Mouse (Mus musculus) E14TG2a.4 (cell line): Measurements from ENCODE around the gene 4922502D21Rik.

ENCODE experiments used
- H3K27me3 ChIP-seq: 2 replicates; pipeline ENCODE4 v1.6.1; 2014; ENCODE audit warnings: low read length, control low read depth; ENCODE audit not compliant: insufficient read depth
- H3K36me3 ChIP-seq: 2 replicates; pipeline ENCODE4 v1.6.1; 2014; ENCODE audit warnings: low read length, control low read depth; ENCODE audit not compliant: insufficient read depth
- H3K4me1 ChIP-seq: replicated peaks from 2 replicates; pipeline ENCODE4 v1.6.1; 2014; ENCODE audit warnings: low read depth, low read length, control low read depth
- H3K4me3 ChIP-seq: replicated peaks from 2 replicates; pipeline ENCODE4 v1.5.1; 2014; ENCODE audit warnings: mild to moderate bottlenecking, low read length
- H3K9me3 ChIP-seq: 2 replicates; pipeline ENCODE4 v1.6.1; 2014; ENCODE audit warnings: low read length, control low read depth
- CTCF ChIP-seq: conservative IDR thresholded peaks from 2 replicates; pipeline ENCODE4 v1.5.1; 2014; ENCODE audit warnings: low read length
- NANOG ChIP-seq: IDR thresholded peaks from 2 replicates; pipeline ENCODE4 v1.6.1; 2014; ENCODE audit warnings: borderline replicate concordance, low read length, mixed read lengths
- POU5F1 ChIP-seq: IDR thresholded peaks from 2 replicates; pipeline ENCODE4 v1.6.1; 2014; ENCODE audit warnings: low read length, borderline replicate concordance

Gene 4922502D21Rik

GRCm38 (mm10) chr6:129318395-129318794 lies 13.2 kb downstream of the 4922502D21Rik start:
- Histone ChIP-seq H3K36me3 (no peaks in the 10 kb centered on the region), H3K9me3 (no peaks in the 10 kb centered on the region), H3K27me3 (no peaks in the 10 kb centered on the region), H3K4me3 (no peak overlapping the region), H3K4me1 (no peaks in the 10 kb centered on the region)
- TF ChIP-seq NANOG (no peak), CTCF (no peak), POU5F1 (no peak)

GRCm38 (mm10) chr6:129316463-129316862 lies 15.1 kb downstream of the 4922502D21Rik start:
- Histone ChIP-seq H3K4me1 (no peaks in the 10 kb centered on the region), H3K9me3 (no peaks in the 10 kb centered on the region), H3K4me3 (no peak overlapping the region), H3K27me3 (no peaks in the 10 kb centered on the region), H3K36me3 (no peaks in the 10 kb centered on the region)
- TF ChIP-seq NANOG (no peak), CTCF (no peak), POU5F1 (no peak)

GRCm38 (mm10) chr6:129315698-129316097 lies 15.9 kb downstream of the 4922502D21Rik start:
- Histone ChIP-seq H3K27me3 (no peaks in the 10 kb centered on the region), H3K9me3 (no peaks in the 10 kb centered on the region)
- TF ChIP-seq NANOG (no peak), POU5F1 (no peak), CTCF (no peak)

DNA sequence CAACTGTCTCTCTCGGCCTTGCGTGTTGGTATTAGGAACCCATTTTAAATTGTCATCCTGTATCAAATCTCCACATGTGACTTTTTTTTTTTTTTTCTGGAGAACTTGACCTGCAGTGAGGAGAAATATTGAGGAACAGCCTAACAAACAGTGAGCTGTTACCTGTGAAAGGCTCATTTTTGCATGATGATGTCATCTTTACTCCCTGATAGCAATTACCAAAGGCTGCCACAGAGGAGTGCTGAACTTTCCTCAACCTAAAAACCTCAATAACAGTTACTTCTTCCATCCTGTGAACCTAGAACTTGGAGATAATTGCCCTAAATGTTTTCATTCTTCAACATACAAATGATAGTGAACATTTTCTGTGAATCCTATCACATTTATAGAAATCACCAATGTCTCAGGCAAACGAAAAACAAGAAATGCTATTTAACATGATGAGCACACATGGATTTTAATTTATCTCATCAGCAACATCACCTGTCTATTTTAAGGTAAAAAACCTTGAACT lies 16.9 kb downstream of the 4922502D21Rik start:
- no peak for TF ChIP-seq CTCF
- no peak for TF ChIP-seq POU5F1
- TF ChIP-seq NANOG: no peak
- Histone ChIP-seq H3K27me3 (no peaks in the 10 kb centered on the region), H3K9me3 (no peaks in the 10 kb centered on the region), H3K36me3 (no peaks in the 10 kb centered on the region), H3K4me1 (no peaks in the 10 kb centered on the region), H3K4me3 (no peak overlapping the region)

More at GRCm38 (mm10) chr6:129315698-129316097, 15.9 kb downstream of the 4922502D21Rik start:
- no peak overlapping the region for H3K4me3 ChIP-seq
- no peaks in the 10 kb centered on the region for H3K4me1 ChIP-seq
- H3K36me3 ChIP-seq: no peaks in the 10 kb centered on the region

DNA sequence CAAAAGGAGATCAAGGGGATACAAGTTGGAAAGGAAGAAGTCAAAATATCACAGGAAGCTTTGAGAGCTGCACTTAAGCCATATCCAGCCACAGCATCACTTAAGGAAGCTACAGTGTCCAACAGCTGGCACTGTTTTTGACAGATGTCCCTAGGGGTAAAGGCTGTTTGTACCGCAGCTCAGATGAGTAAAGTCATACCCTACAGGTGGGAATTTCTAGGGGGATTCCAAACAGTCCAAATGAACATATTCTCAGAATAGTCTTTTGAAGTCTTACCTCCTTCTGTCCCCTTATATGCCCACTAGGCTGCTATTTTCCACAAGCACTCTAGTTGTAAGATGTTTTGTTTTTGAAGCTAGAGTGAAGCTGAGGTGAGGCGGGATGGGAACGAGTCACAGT lies 19.1 kb downstream of the 4922502D21Rik start:
- H3K27me3 ChIP-seq: no peaks in the 10 kb centered on the region

GRCm38 (mm10) chr6:129304180-129304579 lies 27.4 kb downstream of the 4922502D21Rik start:
- Histone ChIP-seq H3K36me3 (no peaks in the 10 kb centered on the region), H3K9me3 (no peaks in the 10 kb centered on the region), H3K4me3 (no peak overlapping the region), H3K27me3 (no peaks in the 10 kb centered on the region), H3K4me1 (no peaks in the 10 kb centered on the region)
- TF ChIP-seq POU5F1: no peak
- no peak for TF ChIP-seq NANOG
- TF ChIP-seq CTCF: no peak

More for the DNA sequence above, 19.1 kb downstream of the 4922502D21Rik start:
- Histone ChIP-seq H3K9me3 (no peaks in the 10 kb centered on the region), H3K4me1 (no peaks in the 10 kb centered on the region), H3K4me3 (no peak overlapping the region), H3K36me3 (no peaks in the 10 kb centered on the region)
- TF ChIP-seq CTCF (no peak), NANOG (no peak), POU5F1 (no peak)

DNA sequence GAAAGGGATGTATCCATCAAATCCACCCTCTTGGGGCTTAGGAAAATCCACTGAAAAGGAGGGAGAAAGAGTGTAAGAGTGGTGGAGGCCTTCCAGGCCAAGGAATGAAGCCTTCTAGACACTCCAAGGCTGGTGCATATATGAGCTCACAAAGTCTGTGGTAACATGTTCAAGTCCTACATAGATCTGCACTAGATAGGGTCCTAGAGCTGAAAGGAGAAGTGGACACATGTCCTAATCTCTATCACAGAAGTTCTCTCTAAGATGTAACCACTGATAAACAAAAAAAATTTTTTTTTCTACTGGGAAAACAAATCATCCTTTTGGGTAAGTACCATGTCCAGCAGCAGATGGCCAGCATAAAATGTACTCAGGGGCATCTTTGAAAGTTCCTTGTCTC lies 42.9 kb downstream of the 4922502D21Rik start:
- no peak for TF ChIP-seq NANOG
- no peak for TF ChIP-seq CTCF
- no peak for TF ChIP-seq POU5F1

DNA sequence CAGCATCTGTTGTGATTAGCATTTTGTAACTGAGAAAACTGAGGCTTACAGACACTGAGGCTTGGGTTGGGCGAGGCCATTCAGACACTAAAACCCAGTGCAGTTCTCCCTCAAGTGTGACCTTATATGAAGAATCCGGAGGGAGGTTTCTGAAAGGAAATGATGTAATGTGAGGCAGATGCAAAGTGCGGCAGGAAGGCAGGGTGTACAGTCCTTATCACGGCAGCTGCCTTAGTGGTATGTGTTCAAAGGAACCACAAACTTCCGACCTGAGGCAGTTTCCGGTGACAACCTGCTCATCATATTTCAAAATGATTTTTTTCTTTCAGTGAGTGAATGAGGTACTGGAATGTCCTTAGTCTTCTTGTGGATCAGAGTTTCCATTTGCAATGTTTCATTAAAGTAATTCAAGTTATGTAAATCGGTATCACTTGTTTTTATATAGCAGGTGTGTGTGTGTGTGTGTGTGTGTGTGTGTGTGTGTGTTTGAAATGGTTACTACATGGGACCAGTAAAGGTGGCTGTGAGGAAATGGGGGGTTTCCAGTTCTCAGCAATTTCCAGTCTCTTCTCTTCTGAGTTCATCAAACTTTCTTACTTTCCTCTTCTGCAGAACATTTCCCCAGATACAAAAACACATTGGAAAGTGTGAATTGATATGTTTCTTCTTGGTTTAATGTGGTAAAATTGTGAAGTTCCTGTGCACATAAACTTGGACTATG lies 47.1 kb downstream of the 4922502D21Rik start:
- Histone ChIP-seq H3K4me1 (no peaks in the 10 kb centered on the region), H3K4me3 (no peak overlapping the region), H3K9me3 (no peaks in the 10 kb centered on the region), H3K36me3 (no peaks in the 10 kb centered on the region), H3K27me3 (no peaks in the 10 kb centered on the region)
- no peak for TF ChIP-seq NANOG
- no peak for TF ChIP-seq CTCF

More for the DNA sequence above, 42.9 kb downstream of the 4922502D21Rik start:
- Histone ChIP-seq H3K4me1 (no peaks in the 10 kb centered on the region), H3K27me3 (no peaks in the 10 kb centered on the region), H3K9me3 (no peaks in the 10 kb centered on the region), H3K36me3 (no peaks in the 10 kb centered on the region), H3K4me3 (no peak overlapping the region)

GRCm38 (mm10) chr6:129283271-129283670 lies 48.3 kb downstream of the 4922502D21Rik start:
- H3K27me3 ChIP-seq: no peaks in the 10 kb centered on the region
- no peaks in the 10 kb centered on the region for H3K4me1 ChIP-seq
- H3K36me3 ChIP-seq: no peaks in the 10 kb centered on the region
- H3K9me3 ChIP-seq: no peaks in the 10 kb centered on the region
- TF ChIP-seq NANOG (no peak), POU5F1 (no peak)
- H3K4me3 ChIP-seq: no peak overlapping the region
